Mouse (Mus musculus) MEL (cell line): Measurements from ENCODE around the gene Cyp17a1.
A peak's percentile ranks its signal among the peaks of the same experiment; 100 is the strongest.

ENCODE experiments used
- CTCF ChIP-seq, 3 experiments: IDR thresholded peaks in 2 of 3; conservative IDR thresholded peaks in 1 of 3; 2 replicates each; pipeline ENCODE4 v1.5.1; 2011 to 2012; ENCODE audit warnings: low read length in 3 of 3, low read depth in 2 of 3, mild to moderate bottlenecking in 2 of 3, improper control_type of control experiment in 1 of 3, inconsistent platforms in 1 of 3, mixed read lengths in 1 of 3, moderate library complexity in 1 of 3; ENCODE audit not compliant: control insufficient read depth in 1 of 3, insufficient read depth in 1 of 3, poor library complexity in 1 of 3, severe bottlenecking in 1 of 3
- E2F4 ChIP-seq: IDR thresholded peaks from 2 replicates; pipeline ENCODE4 v1.6.1; 2011; ENCODE audit warnings: low read depth, low read length, improper control_type of control experiment, borderline replicate concordance
- EP300 ChIP-seq, 2 experiments: IDR thresholded peaks; 2 replicates each; pipeline ENCODE4 v1.6.1; 2011; ENCODE audit warnings: improper control_type of control experiment in 2 of 2, low read length in 2 of 2, low read depth in 1 of 2, mild to moderate bottlenecking in 1 of 2
- GABPA ChIP-seq: IDR thresholded peaks from 2 replicates; pipeline ENCODE4 v1.6.1; 2012; ENCODE audit warnings: low read depth, mild to moderate bottlenecking, inconsistent platforms, low read length, improper control_type of control experiment, moderate library complexity
- GATA1 ChIP-seq: IDR thresholded peaks from 2 replicates; pipeline ENCODE4 v1.6.1; 2011; ENCODE audit warnings: low read depth, low read length, improper control_type of control experiment
- HCFC1 ChIP-seq: IDR thresholded peaks from 2 replicates; pipeline ENCODE4 v1.6.1; 2012; ENCODE audit warnings: low read depth, mild to moderate bottlenecking, inconsistent platforms, low read length, improper control_type of control experiment, moderate library complexity
- JUND ChIP-seq: IDR thresholded peaks from 2 replicates; pipeline ENCODE4 v1.6.1; 2011; ENCODE audit warnings: low read depth, mild to moderate bottlenecking, improper control_type of control experiment, low read length
- KAT2A ChIP-seq: conservative IDR thresholded peaks from 2 replicates; pipeline ENCODE4 v1.6.1; 2012; ENCODE audit warnings: low read depth, low read length, improper control_type of control experiment, inconsistent platforms
- MAZ ChIP-seq: IDR thresholded peaks from 2 replicates; pipeline ENCODE4 v1.6.1; 2012; ENCODE audit warnings: low read depth, mild to moderate bottlenecking, inconsistent platforms, low read length, improper control_type of control experiment
- MXI1 ChIP-seq: IDR thresholded peaks from 2 replicates; pipeline ENCODE4 v1.6.1; 2011; ENCODE audit warnings: mild to moderate bottlenecking, low read depth, low read length, improper control_type of control experiment
- TAL1 ChIP-seq: IDR thresholded peaks from 2 replicates; pipeline ENCODE4 v1.6.1; 2012; ENCODE audit warnings: mild to moderate bottlenecking, inconsistent platforms, low read length, moderate library complexity, mixed read lengths
- ZNF384 ChIP-seq: IDR thresholded peaks from 2 replicates; pipeline ENCODE4 v1.6.1; 2012; ENCODE audit warnings: low read depth, mild to moderate bottlenecking, inconsistent platforms, low read length, improper control_type of control experiment

DNA sequence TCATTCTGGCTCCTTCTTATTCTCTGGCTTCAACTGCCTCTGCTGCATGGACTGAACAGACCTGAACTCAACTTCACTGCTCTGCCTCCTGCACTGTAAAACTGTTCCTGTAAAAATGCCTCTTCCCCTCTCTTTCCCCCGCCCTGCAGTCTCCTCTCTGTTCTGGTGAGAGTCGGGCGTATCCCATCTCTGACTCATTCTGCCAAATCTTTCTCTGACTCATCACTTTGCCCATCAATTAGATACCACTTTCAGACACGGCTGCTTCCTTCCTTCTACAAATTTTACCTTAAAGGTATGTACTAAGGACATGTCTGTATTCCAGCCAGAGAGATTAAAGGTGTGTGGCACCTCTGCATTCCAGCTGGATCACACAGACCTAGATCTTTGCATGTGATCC lies 45.2 kb upstream of the Cyp17a1 start:
- TF ChIP-seq TAL1 = no peak
- no peak for TF ChIP-seq HCFC1
- TF ChIP-seq GATA1 = no peak
- no peak for TF ChIP-seq CTCF (IDR thresholded peaks at IDR 0.05 in 2 of 3, conservative IDR thresholded peaks at IDR 0.05 in 1 of 3; ENCODE audit: control insufficient read depth in 1 of 3, insufficient read depth in 1 of 3, low read depth in 2 of 3, low read length in 3 of 3, poor library complexity in 1 of 3, severe bottlenecking in 1 of 3)
- TF ChIP-seq MAZ = no peak
- no peak for TF ChIP-seq E2F4
- no peak for TF ChIP-seq MXI1
- peak; percentile 57; the same call in 1 of the 2 replicates for TF ChIP-seq JUND
- TF ChIP-seq GABPA = no peak
- TF ChIP-seq EP300 (IDR thresholded peaks at IDR 0.05; ENCODE audit: low read depth in 1 of 2, low read length in 2 of 2) = peak in 1 of 2 experiments; percentile 66; a peak in 2 of 4 replicates
- no peak for TF ChIP-seq ZNF384
- no peak for TF ChIP-seq KAT2A
